Mouse (Mus musculus): Measurements from ENCODE around the gene Wnk4.

- TF ChIP-seq MAFK (IDR thresholded peaks at IDR 0.05; ENCODE audit: insufficient read depth, low read depth, low read length) (no peak), CHD2 (IDR thresholded peaks at IDR 0.05; ENCODE audit: low read depth, low read length) (no peak), ZC3H11A (IDR thresholded peaks at IDR 0.05; ENCODE audit: borderline replicate concordance, low read depth, low read length) (no peak)
Measured at GRCm38 (mm10) chr11:101300881-101301280, 40.5 kb downstream of the Wnk4 start.

Measured in ES-E14 (cell line).